ENCODE assay signal across 32 mouse cellular contexts in the genomic region with DNA sequence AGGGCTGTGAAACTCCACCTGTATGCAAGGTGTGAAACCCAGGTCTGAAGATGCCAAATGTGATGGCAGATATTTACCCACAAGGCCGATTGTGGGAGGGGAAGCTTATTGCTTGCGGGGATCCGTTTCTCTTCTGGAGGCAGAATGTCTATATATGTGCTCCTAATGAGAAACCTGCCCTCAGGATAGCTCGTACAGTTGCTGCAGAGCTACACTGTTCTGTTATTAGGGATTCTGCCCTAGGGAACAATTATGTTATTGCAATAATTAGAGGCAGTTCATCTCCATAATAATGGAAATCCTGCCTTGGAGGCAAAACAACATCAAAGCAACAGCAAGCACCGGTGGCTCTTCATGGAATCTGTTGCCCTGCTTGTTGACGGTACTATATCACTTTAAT.
DNase-seq lines count a peak whose midpoint lies in the region; ATAC-seq lines count a peak whose summit lies in the region.
"Had no signal": no experiment of that assay in that cellular context is flagged by ENCODE, and none has a peak within 500 bp of the region (broad histone marks: within the 10 kb centered on the region; RNA-seq: fewer than 3 reads in every experiment).

No protein-coding gene starts in this region.

- ATAC-seq in midbrain, embryonic 13.5 days = 0 out of 2 replicates have a peak, but pooled peaks have one; percentile 44
- ATAC-seq in hindbrain, embryonic 14.5 days (ENCODE audit: low FRiP score) = peak; percentile 60; the same call in 1 of the 2 replicates
- ATAC-seq in midbrain, embryonic 15.5 days (replicated peaks) = peak; percentile 65; the same call in 1 of the 2 replicates
- ATAC-seq in neural tube, embryonic 15.5 days (ENCODE audit: low FRiP score) = peak; percentile 65
- ATAC-seq: forebrain, embryonic 16.5 days; intestine, embryonic 16.5 days; lung, postnatal 0 days; Patski had no signal

- no peak overlapping the region for H3K27ac ChIP-seq in midbrain, embryonic 13.5 days
- no peak overlapping the region for H3K27ac ChIP-seq in midbrain, embryonic 10.5 days (replicated peaks)
- no peak overlapping the region for H3K27ac ChIP-seq in hindbrain, embryonic 14.5 days
- no peak overlapping the region for H3K27ac ChIP-seq in midbrain, embryonic 15.5 days
- peak overlapping the region; percentile 14; the same call in 1 of the 2 replicates for H3K27ac ChIP-seq in neural tube, embryonic 15.5 days (replicated peaks)
- H3K27ac ChIP-seq: gastrocnemius, adult 2 months; heart, adult 2 months; heart, embryonic 13.5 days; kidney, postnatal 0 days; limb, embryonic 10.5 days; limb, embryonic 15.5 days; liver, embryonic 13.5 days; stomach, postnatal 0 days had no signal

- H3K4me3 ChIP-seq in midbrain, embryonic 13.5 days (replicated peaks) = no peak overlapping the region
- H3K4me3 ChIP-seq in midbrain, embryonic 10.5 days = no peak overlapping the region
- no peak overlapping the region for H3K4me3 ChIP-seq in hindbrain, embryonic 14.5 days (replicated peaks; ENCODE audit: low read length)
- H3K4me3 ChIP-seq in midbrain, embryonic 15.5 days = no peak overlapping the region
- no peak overlapping the region for H3K4me3 ChIP-seq in neural tube, embryonic 15.5 days (replicated peaks)
- H3K4me3 ChIP-seq: erythroblast, embryonic 14.5 days; gastrocnemius, adult 2 months; heart, adult 2 months; heart, embryonic 13.5 days; limb, embryonic 10.5 days; limb, embryonic 15.5 days; liver, embryonic 13.5 days; megakaryocyte, embryonic 14.5 days had no signal

- no peak for DNase-seq in midbrain, embryonic 10.5 days (ENCODE audit: low spot score)
- DNase-seq in hindbrain, embryonic 14.5 days (ENCODE audit: low spot score) = no peak
- no peak for DNase-seq in urinary bladder, postnatal 14 days (ENCODE audit: low spot score)
- DNase-seq in adrenal gland, adult 8-10 months = no peak
- DNase-seq: adrenal gland, postnatal 14 days; cerebellum, adult 11-12 months; cerebellum, postnatal 14 days; gastrocnemius, adult 2 months; heart, adult 2 months; heart, postnatal 14 days; kidney, adult 8-10 months; layer of hippocampus, adult 9-11 months; liver, embryonic 13.5 days; lung, adult 18-20 months; lung, postnatal 4 days; right cerebral cortex, adult 18-20 months; thymus, adult 18-20 months; thymus, postnatal 25 days had no signal

- H3K4me2 ChIP-seq in midbrain, embryonic 13.5 days (replicated peaks) = no peak overlapping the region
- H3K4me2 ChIP-seq in hindbrain, embryonic 14.5 days (replicated peaks) = no peak overlapping the region
- no peak overlapping the region for H3K4me2 ChIP-seq in midbrain, embryonic 15.5 days
- H3K4me2 ChIP-seq in neural tube, embryonic 15.5 days = no peak overlapping the region
- H3K4me2 ChIP-seq: heart, embryonic 13.5 days; limb, embryonic 15.5 days; liver, embryonic 13.5 days had no signal

- WGBS in midbrain, embryonic 13.5 days = 63% methylated on average over 6 of the region's 6 CpGs
- 91% methylated on average over 6 of the region's 6 CpGs for WGBS in midbrain, embryonic 10.5 days
- WGBS in hindbrain, embryonic 14.5 days = 46% methylated on average over 6 of the region's 6 CpGs
- 49% methylated on average over 6 of the region's 6 CpGs for WGBS in midbrain, embryonic 15.5 days
- 37% methylated on average over 6 of the region's 6 CpGs for WGBS in neural tube, embryonic 15.5 days

- no peak overlapping the region for H3K9ac ChIP-seq in midbrain, embryonic 13.5 days (replicated peaks)
- H3K9ac ChIP-seq in hindbrain, embryonic 14.5 days = no peak overlapping the region
- H3K9ac ChIP-seq in midbrain, embryonic 15.5 days = no peak overlapping the region
- no peak overlapping the region for H3K9ac ChIP-seq in neural tube, embryonic 15.5 days (replicated peaks)
- H3K9ac ChIP-seq: heart, embryonic 13.5 days; limb, embryonic 15.5 days; liver, embryonic 13.5 days had no signal

- peaks cover 12% of the 10 kb centered on the region for H3K4me1 ChIP-seq in midbrain, embryonic 13.5 days (replicated peaks)
- H3K4me1 ChIP-seq in midbrain, embryonic 10.5 days = no peaks in the 10 kb centered on the region
- 0 out of 2 replicates have a peak, but pooled peaks cover 5% of the 10 kb centered on the region for H3K4me1 ChIP-seq in hindbrain, embryonic 14.5 days (replicated peaks; ENCODE audit: control insufficient read depth, insufficient read depth, low read length)
- H3K4me1 ChIP-seq in midbrain, embryonic 15.5 days = 0 out of 2 replicates have a peak, but pooled peaks cover 2% of the 10 kb centered on the region
- peaks cover 5% of the 10 kb centered on the region; the same call in 1 of the 2 replicates for H3K4me1 ChIP-seq in neural tube, embryonic 15.5 days
- H3K4me1 ChIP-seq: heart, embryonic 13.5 days; limb, embryonic 10.5 days; limb, embryonic 15.5 days; liver, embryonic 13.5 days; megakaryocyte, embryonic 14.5 days had no signal

- H3K36me3 ChIP-seq in midbrain, embryonic 13.5 days = no peaks in the 10 kb centered on the region
- H3K36me3 ChIP-seq in midbrain, embryonic 10.5 days = no peaks in the 10 kb centered on the region
- H3K36me3 ChIP-seq in hindbrain, embryonic 14.5 days (replicated peaks; ENCODE audit: control insufficient read depth, insufficient read depth) = no peaks in the 10 kb centered on the region
- no peaks in the 10 kb centered on the region for H3K36me3 ChIP-seq in midbrain, embryonic 15.5 days (replicated peaks)
- no peaks in the 10 kb centered on the region for H3K36me3 ChIP-seq in neural tube, embryonic 15.5 days
- H3K36me3 ChIP-seq: heart, embryonic 13.5 days; limb, embryonic 10.5 days; limb, embryonic 15.5 days; liver, embryonic 13.5 days had no signal

- H3K9me3 ChIP-seq in midbrain, embryonic 13.5 days = no peaks in the 10 kb centered on the region
- no peaks in the 10 kb centered on the region for H3K9me3 ChIP-seq in midbrain, embryonic 10.5 days (replicated peaks)
- no peaks in the 10 kb centered on the region for H3K9me3 ChIP-seq in hindbrain, embryonic 14.5 days (ENCODE audit: control insufficient read depth, low read length)
- no peaks in the 10 kb centered on the region for H3K9me3 ChIP-seq in midbrain, embryonic 15.5 days
- H3K9me3 ChIP-seq in neural tube, embryonic 15.5 days (replicated peaks) = no peaks in the 10 kb centered on the region
- H3K9me3 ChIP-seq: heart, embryonic 13.5 days; limb, embryonic 10.5 days; limb, embryonic 15.5 days; liver, embryonic 13.5 days had no signal

- H3K27me3 ChIP-seq in midbrain, embryonic 13.5 days = no peaks in the 10 kb centered on the region
- H3K27me3 ChIP-seq in midbrain, embryonic 10.5 days (ENCODE audit: low read depth, poor library complexity, severe bottlenecking) = no peaks in the 10 kb centered on the region
- no peaks in the 10 kb centered on the region for H3K27me3 ChIP-seq in hindbrain, embryonic 14.5 days (ENCODE audit: control insufficient read depth, insufficient read depth, low read length)
- H3K27me3 ChIP-seq in midbrain, embryonic 15.5 days (replicated peaks) = no peaks in the 10 kb centered on the region
- no peaks in the 10 kb centered on the region for H3K27me3 ChIP-seq in neural tube, embryonic 15.5 days (replicated peaks)
- H3K27me3 ChIP-seq: heart, embryonic 13.5 days; limb, embryonic 15.5 days; liver, embryonic 13.5 days; megakaryocyte, embryonic 14.5 days; Patski had no signal
